Mouse (Mus musculus) CH12.LX (cell line): ENCODE measurements at regions not wholly inside any gene's neighbourhood (a gene's known extent, or its start where the extent isn't known, plus 50 kb on each side); places are given as distances from the start of the nearest gene placed in this dataset.

Source experiments
- BHLHE40 ChIP-seq: IDR thresholded peaks from 2 replicates; pipeline ENCODE4 v1.6.1; 2011; ENCODE audit warnings: mild to moderate bottlenecking, low read depth, low read length, improper control_type of control experiment
- CHD1 ChIP-seq: IDR thresholded peaks from 2 replicates; pipeline ENCODE4 v1.6.1; 2012; ENCODE audit warnings: low read depth, low read length, improper control_type of control experiment, inconsistent platforms
- CTCF ChIP-seq, 2 experiments: IDR thresholded peaks in 1 of 2; conservative IDR thresholded peaks in 1 of 2; 2 replicates each; pipeline ENCODE4 v1.5.1; 2011 to 2012; ENCODE audit warnings: low read depth in 2 of 2, low read length in 2 of 2, improper control_type of control experiment in 1 of 2, inconsistent platforms in 1 of 2, mild to moderate bottlenecking in 1 of 2, moderate library complexity in 1 of 2
- EP300 ChIP-seq: IDR thresholded peaks from 2 replicates; pipeline ENCODE4 v1.6.1; 2011; ENCODE audit warnings: low read length, improper control_type of control experiment
- HCFC1 ChIP-seq: IDR thresholded peaks from 2 replicates; pipeline ENCODE4 v1.6.1; 2012; ENCODE audit warnings: low read depth, mild to moderate bottlenecking, inconsistent platforms, low read length, improper control_type of control experiment
- NELFE ChIP-seq: IDR thresholded peaks from 2 replicates; pipeline ENCODE4 v1.6.1; 2011; ENCODE audit warnings: low read depth, low read length, improper control_type of control experiment
- NRF1 ChIP-seq: IDR thresholded peaks from 2 replicates; pipeline ENCODE4 v1.6.1; 2014; ENCODE audit warnings: low read depth, mild to moderate bottlenecking, inconsistent platforms, low read length, improper control_type of control experiment, moderate library complexity
- POLR2A ChIP-seq: IDR thresholded peaks from 2 replicates; pipeline ENCODE4 v1.6.1; 2011; ENCODE audit warnings: low read depth, mild to moderate bottlenecking, improper control_type of control experiment, low read length
- RCOR1 ChIP-seq: conservative IDR thresholded peaks from 2 replicates; pipeline ENCODE4 v1.6.1; 2012; ENCODE audit warnings: low read depth, mild to moderate bottlenecking, inconsistent platforms, low read length, improper control_type of control experiment
- USF1 ChIP-seq: IDR thresholded peaks from 2 replicates; pipeline ENCODE4 v1.6.1; 2014; ENCODE audit warnings: low read depth, mild to moderate bottlenecking, inconsistent platforms, low read length, improper control_type of control experiment
- ZC3H11A ChIP-seq: IDR thresholded peaks from 2 replicates; pipeline ENCODE4 v1.6.1; 2012; ENCODE audit warnings: low read depth, mild to moderate bottlenecking, inconsistent platforms, low read length, improper control_type of control experiment

GRCm38 (mm10) chr4:5276113-5276512 is 483.0 kb upstream of the Impad1 start:
- TF ChIP-seq NRF1 (no peak), CHD1 (no peak), HCFC1 (no peak), CTCF (conservative IDR thresholded peaks at IDR 0.05 in 1 of 2, IDR thresholded peaks at IDR 0.05 in 1 of 2; ENCODE audit: low read depth in 2 of 2, low read length in 2 of 2) (no peak), ZC3H11A (no peak), EP300 (no peak), NELFE (no peak), POLR2A (no peak), BHLHE40 (no peak), RCOR1 (no peak), USF1 (no peak)
